Mouse (Mus musculus) hindbrain, postnatal 0 days (tissue): Measurements from ENCODE around the gene Acacb. TPM values are rescaled to one million over a fixed set of nuclear protein-coding genes. Genes with fewer than 3 reads are reported as not detected.

Source experiments
- ATAC-seq: fragments of 200-750 bp; cut with Nextera tagmentation; 2 replicates; pipeline ENCODE4 v1.8.0; 2017; ENCODE audit warnings: mild to moderate bottlenecking, moderate TSS enrichment, moderate library complexity
- DNase-seq: peaks from one replicate; pipeline ENCODE4 v3.0.0-alpha.2; 2015; ENCODE audit warnings: low spot score
- H3K27ac ChIP-seq: fragments of 300-500 bp; sonication (generic); 2 replicates; pipeline ENCODE4 v1.5.1; 2014; ENCODE audit warnings: mild to moderate bottlenecking
- H3K27me3 ChIP-seq: fragments of 300-500 bp; sonication (generic); 2 replicates; pipeline ENCODE4 v1.6.1; 2014; ENCODE audit warnings: low read length, mixed read lengths; ENCODE audit not compliant: insufficient read depth
- H3K36me3 ChIP-seq: fragments of 300-500 bp; sonication (generic); 2 replicates; pipeline ENCODE4 v1.6.1; 2014; ENCODE audit warnings: low read length, mixed read lengths; ENCODE audit not compliant: insufficient read depth
- H3K4me1 ChIP-seq: fragments of 300-500 bp; sonication (generic); 2 replicates; pipeline ENCODE4 v1.6.1; 2014; ENCODE audit warnings: antibody characterized with exemption, low read length, mixed read lengths; ENCODE audit not compliant: insufficient read depth
- H3K4me2 ChIP-seq: fragments of 300-500 bp; sonication (generic); 2 replicates; pipeline ENCODE4 v1.6.1; 2014; ENCODE audit warnings: low read depth, mild to moderate bottlenecking, low read length, moderate library complexity, mixed read lengths
- H3K4me3 ChIP-seq: fragments of 300-500 bp; sonication (generic); 2 replicates; pipeline ENCODE4 v1.5.1; 2014; ENCODE audit warnings: low read length
- H3K9ac ChIP-seq: fragments of 300-500 bp; sonication (generic); replicated peaks from 2 replicates; pipeline ENCODE4 v1.6.1; 2014; ENCODE audit warnings: mild to moderate bottlenecking, low read length, moderate library complexity, mixed read lengths
- H3K9me3 ChIP-seq: fragments of 300-500 bp; sonication (generic); 2 replicates; pipeline ENCODE4 v1.6.1; 2016; ENCODE audit warnings: low read length, mixed read lengths
- CTCF ChIP-seq: IDR thresholded peaks from 2 replicates; pipeline ENCODE4 v1.5.1; 2016; ENCODE audit warnings: antibody characterized with exemption, control low read depth, low read depth
- WGBS: fragments of 180-500 bp; shearing (Covaris S2); extraction: QIAGEN DNeasy Blood & Tissue Kit; methylation state at CpG from one replicate; pipeline ENCODE4 v1.1.7; 2014; 5-methylcytosine and 5-hydroxymethylcytosine counted together
- polyA plus RNA-seq: library from polyadenylated mRNA; unstranded; fragments of >200 nt; fragmentation: Nextera tagmentation; extraction: Ambion mirVana; gene quantifications from 2 replicates; pipeline ENCODE4 v1.2.1, GENCODE M21; 2015
- total RNA-seq: library from RNA; depleted of rRNA; stranded (reverse); fragments of >200 nt; gene quantifications from 2 replicates; pipeline ENCODE4 v1.2.3, GENCODE M21; 2014

Acacb gene
- total and polyA plus RNA-seq, 2 experiments from 2014 or later: 6.1 to 7.0 TPM

- H3K36me3 ChIP-seq: no peaks in the 10 kb centered on the region
- peak; percentile 48; the same call in 1 of the 2 replicates for ATAC-seq
- no peaks in the 10 kb centered on the region for H3K9me3 ChIP-seq
- 0 out of 2 replicates have a peak, but pooled peaks cover 4% of the 10 kb centered on the region for H3K27me3 ChIP-seq
- DNase-seq: peak; percentile 68
- TF ChIP-seq CTCF: peak; percentile 57
- peak overlapping the region; percentile 16 for H3K4me2 ChIP-seq
- H3K27ac ChIP-seq: no peak overlapping the region
- no peak overlapping the region for H3K4me3 ChIP-seq
- peaks cover 5% of the 10 kb centered on the region; the same call in 1 of the 2 replicates for H3K4me1 ChIP-seq
- WGBS: 15% methylated on average over 16 of the region's 16 CpGs
- H3K9ac ChIP-seq: no peak overlapping the region
Observed at GRCm38 (mm10) chr5:114174639-114175038, 28.3 kb downstream of the Acacb start.

GRCm38 (mm10) chr5:114175596-114176171 lies 29.3 kb downstream of the Acacb start:
- Histone ChIP-seq H3K4me2 (peak overlapping the region; percentile 61), H3K4me3 (peak overlapping the region; percentile 36), H3K27ac (no peak overlapping the region; the same call in 1 of the 2 replicates), H3K27me3 (0 out of 2 replicates have a peak, but pooled peaks cover 4% of the 10 kb centered on the region), H3K4me1 (peaks cover 5% of the 10 kb centered on the region; the same call in 1 of the 2 replicates), H3K36me3 (no peaks in the 10 kb centered on the region), H3K9me3 (no peaks in the 10 kb centered on the region), H3K9ac (peak overlapping the region; percentile 37)
- TF ChIP-seq CTCF: no peak; the same call in 1 of the 2 replicates
- WGBS: 1% methylated on average over 22 of the region's 26 CpGs
- ATAC-seq: peak; percentile 89
- peak; percentile 67 for DNase-seq

- no peak for TF ChIP-seq CTCF
- 59% methylated on average over 8 of the region's 8 CpGs for WGBS
- Histone ChIP-seq H3K4me1 (peaks cover 5% of the 10 kb centered on the region; the same call in 1 of the 2 replicates), H3K36me3 (no peaks in the 10 kb centered on the region), H3K4me3 (no peak overlapping the region), H3K27ac (no peak overlapping the region; the same call in 1 of the 2 replicates), H3K4me2 (peak overlapping the region; percentile 61), H3K27me3 (0 out of 2 replicates have a peak, but pooled peaks cover 4% of the 10 kb centered on the region), H3K9ac (no peak overlapping the region), H3K9me3 (no peaks in the 10 kb centered on the region)
- DNase-seq (no peak), ATAC-seq (no peak)
Observed at GRCm38 (mm10) chr5:114176548-114177400, 30.4 kb downstream of the Acacb start.

- no peak overlapping the region for H3K27ac ChIP-seq
- TF ChIP-seq CTCF: peak; percentile 14; the same call in 1 of the 2 replicates
- no peak overlapping the region for H3K4me3 ChIP-seq
- no peaks in the 10 kb centered on the region for H3K36me3 ChIP-seq
- H3K4me2 ChIP-seq: no peak overlapping the region
- ATAC-seq: no peak
- H3K9ac ChIP-seq: no peak overlapping the region
- DNase-seq: no peak
- 0 out of 2 replicates have a peak, but pooled peaks cover 4% of the 10 kb centered on the region for H3K27me3 ChIP-seq
- 86% methylated on average over 4 of the region's 4 CpGs for WGBS
- no peaks in the 10 kb centered on the region for H3K9me3 ChIP-seq
- peaks cover 5% of the 10 kb centered on the region; the same call in 1 of the 2 replicates for H3K4me1 ChIP-seq
Observed at GRCm38 (mm10) chr5:114177966-114178719, 31.8 kb downstream of the Acacb start.

- no peak for DNase-seq
- H3K4me1 ChIP-seq: peaks cover 5% of the 10 kb centered on the region; the same call in 1 of the 2 replicates
- WGBS: 79% methylated on average over 11 of the region's 11 CpGs
- no peak overlapping the region for H3K4me3 ChIP-seq
- H3K27ac ChIP-seq: no peak overlapping the region
- no peak overlapping the region for H3K9ac ChIP-seq
- no peak for ATAC-seq
- no peak for TF ChIP-seq CTCF
- 0 out of 2 replicates have a peak, but pooled peaks cover 2% of the 10 kb centered on the region for H3K27me3 ChIP-seq
- no peak overlapping the region for H3K4me2 ChIP-seq
- no peaks in the 10 kb centered on the region for H3K9me3 ChIP-seq
- H3K36me3 ChIP-seq: no peaks in the 10 kb centered on the region
Observed at GRCm38 (mm10) chr5:114179541-114179940, 33.2 kb downstream of the Acacb start.

GRCm38 (mm10) chr5:114183493-114183892 lies 37.2 kb downstream of the Acacb start:
- DNase-seq (no peak), ATAC-seq (no peak)
- no peaks in the 10 kb centered on the region for H3K9me3 ChIP-seq
- no peak overlapping the region for H3K9ac ChIP-seq
- H3K27ac ChIP-seq: no peak overlapping the region
- no peaks in the 10 kb centered on the region for H3K27me3 ChIP-seq
- H3K36me3 ChIP-seq: no peaks in the 10 kb centered on the region
- H3K4me3 ChIP-seq: no peak overlapping the region
- H3K4me2 ChIP-seq: no peak overlapping the region
- H3K4me1 ChIP-seq: no peaks in the 10 kb centered on the region
- 89% methylated on average over 2 of the region's 2 CpGs for WGBS
- TF ChIP-seq CTCF: no peak
